Mouse (Mus musculus) adrenal gland, adult (tissue): ENCODE measurements at regions not wholly inside any gene's neighbourhood (a gene's known extent, or its start where the extent isn't known, plus 50 kb on each side); places are given as distances from the start of the nearest gene placed in this dataset.

Source experiments
- DNase-seq, 2 experiments: peaks; one replicate each; pipeline ENCODE4 v3.0.0; 2022 to 2023; ENCODE audit warnings: low spot score in 1 of 2; ENCODE audit not compliant: inconsistent age in 2 of 2

- no peak for DNase-seq
Observed at GRCm38 (mm10) chr6:100476550-100477366, 189.5 kb upstream of the Rybp start.

- no peak for DNase-seq
Observed at GRCm38 (mm10) chr6:100475341-100475955, 188.2 kb upstream of the Rybp start.

- no peak for DNase-seq
Observed at GRCm38 (mm10) chr6:100474326-100474725, 187.0 kb upstream of the Rybp start.

GRCm38 (mm10) chr6:100470071-100470470, 182.8 kb upstream of the Rybp start:
- DNase-seq: no peak

- DNase-seq: no peak
Observed at GRCm38 (mm10) chr6:100462757-100463156, 175.5 kb upstream of the Rybp start.

- no peak for DNase-seq
Observed at GRCm38 (mm10) chr6:100453401-100453800, 166.1 kb upstream of the Rybp start.

- no peak for DNase-seq
Observed at GRCm38 (mm10) chr6:100452097-100453002, 165.1 kb upstream of the Rybp start.

- DNase-seq: no peak
Observed at GRCm38 (mm10) chr6:100450108-100450507, 162.8 kb upstream of the Rybp start.

- DNase-seq: no peak
Observed at GRCm38 (mm10) chr6:100449087-100449486, 161.8 kb upstream of the Rybp start.

- no peak for DNase-seq
Observed at GRCm38 (mm10) chr6:100447211-100447610, 159.9 kb upstream of the Rybp start.

GRCm38 (mm10) chr6:100446804-100447203, 159.5 kb upstream of the Rybp start:
- DNase-seq: no peak

GRCm38 (mm10) chr6:100439071-100439737, 151.9 kb upstream of the Rybp start:
- DNase-seq: no peak

- peak; percentile 43 to 52 for DNase-seq
Observed at GRCm38 (mm10) chr6:100438511-100438991, 151.3 kb upstream of the Rybp start.

- no peak for DNase-seq
Observed at GRCm38 (mm10) chr6:100437980-100438379, 150.7 kb upstream of the Rybp start.

GRCm38 (mm10) chr6:100436507-100436906, 149.2 kb upstream of the Rybp start:
- no peak for DNase-seq

- no peak for DNase-seq
Observed at GRCm38 (mm10) chr6:100435222-100435621, 147.9 kb upstream of the Rybp start.

- no peak for DNase-seq
Observed at GRCm38 (mm10) chr6:100433534-100433867, 146.2 kb upstream of the Rybp start.

- DNase-seq: no peak
Observed at GRCm38 (mm10) chr6:100432688-100433533, 145.6 kb upstream of the Rybp start.

GRCm38 (mm10) chr6:100430286-100430685, 143.0 kb upstream of the Rybp start:
- DNase-seq: no peak

GRCm38 (mm10) chr6:100429511-100429910, 142.2 kb upstream of the Rybp start:
- DNase-seq: no peak
